Mouse (Mus musculus) hindbrain, embryonic 14.5 days (tissue): ENCODE measurements at regions not wholly inside any gene's neighbourhood (a gene's known extent, or its start where the extent isn't known, plus 50 kb on each side); places are given as distances from the start of the nearest gene placed in this dataset.

Source experiments
- ATAC-seq: fragments of 200-750 bp; cut with Nextera tagmentation; 2 replicates; pipeline ENCODE4 v1.8.0; 2017; ENCODE audit warnings: moderate number of reproducible peaks, mild to moderate bottlenecking, moderate TSS enrichment, moderate library complexity; ENCODE audit not compliant: low FRiP score
- DNase-seq: peaks from one replicate; pipeline ENCODE4 v3.0.0-alpha.2; 2015; ENCODE audit warnings: low spot score
- H3K27ac ChIP-seq: fragments of 300-500 bp; sonication (generic); 2 replicates; pipeline ENCODE4 v1.5.1; 2014; ENCODE audit warnings: mild to moderate bottlenecking, moderate library complexity
- H3K27me3 ChIP-seq: fragments of 300-500 bp; sonication (generic); 2 replicates; pipeline ENCODE4 v1.6.1; 2014; ENCODE audit warnings: mild to moderate bottlenecking, low read length, mixed read lengths; ENCODE audit not compliant: control insufficient read depth, insufficient read depth
- H3K36me3 ChIP-seq: fragments of 300-500 bp; sonication (generic); replicated peaks from 2 replicates; pipeline ENCODE4 v1.6.1; 2014; ENCODE audit not compliant: control insufficient read depth, insufficient read depth
- H3K4me1 ChIP-seq: fragments of 300-500 bp; sonication (generic); replicated peaks from 2 replicates; pipeline ENCODE4 v1.6.1; 2014; ENCODE audit warnings: antibody characterized with exemption, low read length, mixed read lengths; ENCODE audit not compliant: control insufficient read depth, insufficient read depth
- H3K4me2 ChIP-seq: fragments of 300-500 bp; sonication (generic); replicated peaks from 2 replicates; pipeline ENCODE4 v1.6.1; 2014; ENCODE audit warnings: mild to moderate bottlenecking, moderate library complexity
- H3K4me3 ChIP-seq: fragments of 300-500 bp; sonication (generic); replicated peaks from 2 replicates; pipeline ENCODE4 v1.5.1; 2014; ENCODE audit warnings: mild to moderate bottlenecking, low read length
- H3K9ac ChIP-seq: fragments of 300-500 bp; sonication (generic); 2 replicates; pipeline ENCODE4 v1.6.1; 2014
- H3K9me3 ChIP-seq: fragments of 300-500 bp; sonication (generic); 2 replicates; pipeline ENCODE4 v1.6.1; 2016; ENCODE audit warnings: low read length; ENCODE audit not compliant: control insufficient read depth
- WGBS: fragments of 180-500 bp; shearing (Covaris S2); extraction: QIAGEN DNeasy Blood & Tissue Kit; methylation state at CpG from one replicate; pipeline ENCODE4 v1.1.7; 2014; 5-methylcytosine and 5-hydroxymethylcytosine counted together

DNA sequence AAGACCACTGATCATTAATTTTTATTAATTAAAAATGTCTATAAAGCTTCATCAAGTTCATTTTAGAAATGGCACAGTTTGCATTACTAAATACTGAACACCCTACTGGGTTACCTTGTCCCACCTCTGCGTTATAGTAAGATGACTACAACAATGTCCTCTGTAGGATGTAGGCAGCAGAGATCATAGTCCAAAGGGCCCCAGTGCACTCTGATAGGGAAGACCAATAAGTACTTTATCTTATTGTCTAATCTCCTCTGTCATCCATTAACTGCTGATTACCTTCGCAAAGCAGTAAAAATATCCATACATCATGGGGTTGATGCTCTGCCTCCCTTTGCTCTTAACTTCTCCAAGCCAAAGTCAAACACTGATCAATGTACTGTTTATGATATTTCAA, 662.1 kb downstream of the Psat1 start:
- ATAC-seq (no peak), DNase-seq (no peak)
- H3K9ac ChIP-seq: no peak overlapping the region
- no peaks in the 10 kb centered on the region for H3K27me3 ChIP-seq
- no peak overlapping the region for H3K4me2 ChIP-seq
- H3K9me3 ChIP-seq: no peaks in the 10 kb centered on the region
- H3K36me3 ChIP-seq: no peaks in the 10 kb centered on the region
- no peak overlapping the region for H3K27ac ChIP-seq
- H3K4me1 ChIP-seq: no peaks in the 10 kb centered on the region
- WGBS: 95% methylated on average over 2 of the region's 2 CpGs
- no peak overlapping the region for H3K4me3 ChIP-seq

GRCm38 (mm10) chr19:15242781-15243180, 644.9 kb upstream of the Tle4 start:
- Histone ChIP-seq H3K4me1 (no peaks in the 10 kb centered on the region), H3K9me3 (no peaks in the 10 kb centered on the region), H3K27me3 (no peaks in the 10 kb centered on the region), H3K27ac (no peak overlapping the region), H3K36me3 (no peaks in the 10 kb centered on the region), H3K4me2 (no peak overlapping the region), H3K4me3 (no peak overlapping the region), H3K9ac (no peak overlapping the region)
- DNase-seq (no peak), ATAC-seq (no peak)
- 24% methylated on average over 3 of the region's 3 CpGs for WGBS

- ATAC-seq (0 out of 2 replicates have a peak, but pooled peaks have one; percentile 71), DNase-seq (peak; percentile 35)
- H3K9me3 ChIP-seq: no peaks in the 10 kb centered on the region
- H3K27ac ChIP-seq: no peak overlapping the region
- H3K9ac ChIP-seq: no peak overlapping the region
- H3K4me1 ChIP-seq: peaks cover 5% of the 10 kb centered on the region; the same call in 1 of the 2 replicates
- no peak overlapping the region for H3K4me2 ChIP-seq
- no peaks in the 10 kb centered on the region for H3K36me3 ChIP-seq
- H3K27me3 ChIP-seq: no peaks in the 10 kb centered on the region
- no peak overlapping the region for H3K4me3 ChIP-seq
- WGBS: 55% methylated on average over 2 of the region's 2 CpGs
Measured at GRCm38 (mm10) chr19:15230129-15230927, 632.5 kb upstream of the Tle4 start.

GRCm38 (mm10) chr19:15217387-15217786, 619.5 kb upstream of the Tle4 start:
- no peak for ATAC-seq
- H3K9ac ChIP-seq: no peak overlapping the region
- H3K27me3 ChIP-seq: no peaks in the 10 kb centered on the region
- H3K36me3 ChIP-seq: no peaks in the 10 kb centered on the region
- no peaks in the 10 kb centered on the region for H3K9me3 ChIP-seq
- no peak for DNase-seq
- H3K27ac ChIP-seq: no peak overlapping the region
- no peak overlapping the region for H3K4me2 ChIP-seq
- no peaks in the 10 kb centered on the region for H3K4me1 ChIP-seq
- WGBS: 88% methylated on average over 3 of the region's 3 CpGs
- no peak overlapping the region for H3K4me3 ChIP-seq

DNA sequence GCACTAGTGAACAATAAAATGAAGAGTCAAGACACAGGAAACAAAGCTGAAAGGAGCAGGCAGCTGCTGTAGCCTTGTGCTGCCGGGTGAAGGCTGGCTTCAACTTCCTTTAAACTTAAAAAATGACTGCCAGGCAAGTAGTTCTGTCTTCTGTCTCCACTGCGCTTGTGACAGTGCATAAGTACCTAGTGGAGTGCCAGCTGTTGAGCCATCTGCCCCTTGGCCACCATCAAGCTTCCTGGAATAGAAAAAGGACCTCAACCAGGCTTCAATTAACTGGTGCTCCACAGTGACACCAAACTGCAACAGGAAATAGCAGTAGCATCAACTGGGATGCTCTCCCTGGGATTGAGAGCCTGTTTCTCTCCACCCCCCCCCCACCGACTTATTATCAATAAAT, 616.8 kb upstream of the Tle4 start:
- DNase-seq: no peak
- Histone ChIP-seq H3K36me3 (no peaks in the 10 kb centered on the region), H3K4me3 (no peak overlapping the region), H3K9ac (no peak overlapping the region), H3K27ac (no peak overlapping the region), H3K4me1 (no peaks in the 10 kb centered on the region), H3K27me3 (no peaks in the 10 kb centered on the region), H3K4me2 (no peak overlapping the region), H3K9me3 (no peaks in the 10 kb centered on the region)
- ATAC-seq: no peak
- WGBS: 71% methylated on average over 3 of the region's 3 CpGs

- DNase-seq (no peak), ATAC-seq (no peak)
- Histone ChIP-seq H3K4me1 (no peaks in the 10 kb centered on the region), H3K36me3 (no peaks in the 10 kb centered on the region), H3K27ac (no peak overlapping the region), H3K9me3 (no peaks in the 10 kb centered on the region), H3K4me3 (no peak overlapping the region), H3K27me3 (no peaks in the 10 kb centered on the region), H3K9ac (no peak overlapping the region), H3K4me2 (no peak overlapping the region)
- 57% methylated on average over 5 of the region's 5 CpGs for WGBS
Measured at GRCm38 (mm10) chr19:15212881-15213280, 615.0 kb upstream of the Tle4 start.

DNA sequence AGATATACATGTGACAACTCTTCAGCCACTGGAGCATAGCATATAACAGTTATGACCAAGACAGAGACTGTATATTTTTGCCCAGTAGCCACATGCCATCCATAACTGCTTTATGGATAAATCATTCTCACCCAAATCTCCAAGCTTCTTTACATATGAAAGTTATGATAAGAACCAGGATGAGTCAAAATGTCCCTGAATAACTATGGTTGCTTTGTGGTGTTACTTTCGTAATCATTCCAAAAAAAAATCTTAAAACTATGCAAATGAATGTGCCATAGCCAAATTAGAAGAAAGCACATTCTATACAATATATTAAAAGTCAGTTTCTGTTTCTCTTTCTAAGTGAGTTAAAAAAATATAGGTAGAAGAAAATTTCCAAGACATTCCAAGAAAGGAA, 605.2 kb upstream of the Tle4 start:
- Histone ChIP-seq H3K9ac (no peak overlapping the region), H3K9me3 (no peaks in the 10 kb centered on the region), H3K36me3 (no peaks in the 10 kb centered on the region), H3K27ac (no peak overlapping the region), H3K27me3 (no peaks in the 10 kb centered on the region), H3K4me2 (no peak overlapping the region), H3K4me1 (no peaks in the 10 kb centered on the region; the same call in 1 of the 2 replicates), H3K4me3 (no peak overlapping the region)
- WGBS: 91% methylated on average over 1 of the region's 1 CpGs
- ATAC-seq (no peak), DNase-seq (no peak)

DNA sequence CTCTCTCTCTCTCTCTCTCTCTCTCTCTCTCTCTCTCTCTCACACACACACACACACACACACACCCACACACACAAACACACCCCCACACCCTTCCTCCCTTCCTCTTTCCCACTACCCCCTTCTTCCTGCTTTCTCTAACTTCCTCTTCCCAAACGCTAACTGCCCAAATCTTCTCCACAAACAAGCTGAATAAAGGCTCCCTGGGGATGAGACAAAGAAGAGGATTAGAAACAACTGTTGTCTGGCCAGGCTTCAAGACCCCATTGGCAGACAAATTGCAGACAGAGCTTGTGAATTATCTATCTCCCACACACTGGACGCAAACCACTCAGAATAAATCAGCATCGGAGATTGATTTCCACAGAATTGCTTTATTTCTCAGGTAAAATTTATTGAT, 603.4 kb upstream of the Tle4 start:
- Histone ChIP-seq H3K9me3 (no peaks in the 10 kb centered on the region), H3K4me2 (no peak overlapping the region), H3K9ac (no peak overlapping the region), H3K36me3 (no peaks in the 10 kb centered on the region), H3K4me3 (no peak overlapping the region), H3K27ac (no peak overlapping the region), H3K27me3 (no peaks in the 10 kb centered on the region), H3K4me1 (no peaks in the 10 kb centered on the region; the same call in 1 of the 2 replicates)
- WGBS: 19% methylated on average over 3 of the region's 3 CpGs
- no peak; the same call in 1 of the 2 replicates for ATAC-seq
- peak; percentile 36 for DNase-seq

GRCm38 (mm10) chr19:15200792-15201191, 602.9 kb upstream of the Tle4 start:
- Histone ChIP-seq H3K4me1 (no peaks in the 10 kb centered on the region; the same call in 1 of the 2 replicates), H3K27ac (peak overlapping the region; percentile 12; the same call in 1 of the 2 replicates)

More at GRCm38 (mm10) chr19:15200792-15201191, 602.9 kb upstream of the Tle4 start:
- Histone ChIP-seq H3K36me3 (no peaks in the 10 kb centered on the region), H3K4me3 (no peak overlapping the region), H3K9me3 (no peaks in the 10 kb centered on the region), H3K4me2 (no peak overlapping the region), H3K9ac (no peak overlapping the region), H3K27me3 (no peaks in the 10 kb centered on the region)
- no peak for ATAC-seq
- WGBS: 64% methylated on average over 4 of the region's 4 CpGs
- no peak for DNase-seq
